In the genomic region with DNA sequence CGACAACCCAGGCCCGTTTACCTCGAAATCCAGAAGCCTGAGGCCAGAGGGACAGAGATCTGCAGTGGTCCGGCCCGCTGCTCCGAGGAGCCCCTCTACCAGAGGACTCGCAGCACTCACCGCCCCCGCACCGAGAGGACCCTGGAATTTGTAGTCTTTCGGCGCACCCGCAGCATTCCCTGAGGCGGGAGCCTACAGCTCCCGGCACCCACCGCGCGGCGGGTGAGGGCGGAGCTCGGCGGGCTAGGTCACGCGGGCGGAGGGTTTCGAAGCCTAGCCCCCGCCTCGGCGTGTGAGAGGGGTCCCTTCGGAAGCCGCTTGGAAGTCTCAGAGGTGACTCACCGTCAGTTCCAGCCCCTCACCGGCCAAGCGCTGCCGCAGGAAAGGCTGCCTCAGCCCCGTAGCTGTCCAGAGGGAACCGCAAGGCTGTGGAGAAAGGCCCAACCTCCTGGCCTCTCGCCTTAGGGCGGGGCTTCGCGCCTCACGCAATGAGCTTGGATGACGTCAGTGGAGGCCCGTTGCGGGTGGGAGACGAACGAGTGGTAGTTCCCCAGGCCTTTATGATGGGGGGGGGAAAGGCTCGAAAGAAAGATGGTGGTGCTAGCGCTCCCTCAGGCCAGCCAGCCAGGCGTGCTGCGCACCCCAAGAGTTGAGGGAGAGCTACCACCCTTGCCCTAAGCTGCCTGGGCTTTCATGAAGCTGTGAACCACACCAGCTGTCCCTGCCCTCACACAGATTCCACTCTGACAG, we compare ENCODE assay signal across 8 mouse cellular contexts. TPM values are rescaled to one million over a fixed set of nuclear protein-coding genes. Genes with fewer than 3 reads are reported as not detected.
DNase-seq lines count a peak whose midpoint lies in the region; ATAC-seq and TF ChIP-seq lines count a peak whose summit lies in the region.

A gene (minus strand): TSS at position 483 of the 750 bp plus-strand sequence.

- peak; percentile 97 to 98 for DNase-seq in B cell, adult 2 months
- DNase-seq in brain, adult 2 months (ENCODE audit: low read depth, low spot score), result peak; percentile 97
- DNase-seq in liver, adult 2 months (ENCODE audit: extremely low read depth, low read depth, low spot score), result peak; percentile 79
- peak; percentile 97 for DNase-seq in splenic B cell, adult 2 months (ENCODE audit: low read depth, low spot score)

- H3ac ChIP-seq in myocyte (ENCODE audit: control insufficient read depth, insufficient read length), result peak within 1 kb of the TSS; percentile 67

- H3K9ac ChIP-seq in heart, embryonic 11.5 days (ENCODE audit: low read depth, low read length), result peak within 1 kb of the TSS; percentile 93
- H3K9ac ChIP-seq in kidney, embryonic 16.5 days (replicated peaks; ENCODE audit: low read length), result peak within 1 kb of the TSS; percentile 78
- H3K9ac ChIP-seq in liver, adult 2 months (ENCODE audit: low read depth, low read length), result peak within 1 kb of the TSS; percentile 87

- no peaks in the 10 kb centered on the region for H3K27me3 ChIP-seq in heart, embryonic 11.5 days (ENCODE audit: control insufficient read depth, insufficient read depth, low read length)
- no peaks in the 10 kb centered on the region for H3K27me3 ChIP-seq in kidney, embryonic 16.5 days (ENCODE audit: insufficient read depth, low read length)
- H3K27me3 ChIP-seq in liver, adult 2 months (ENCODE audit: control insufficient read depth, insufficient read depth, low read length), result no peaks in the 10 kb centered on the region
- no peaks in the 10 kb centered on the region for H3K27me3 ChIP-seq in myocyte (ENCODE audit: control insufficient read depth, insufficient read depth, insufficient read length)
- no peaks in the 10 kb centered on the region for H3K27me3 ChIP-seq in splenic B cell, adult 2 months (ENCODE audit: control insufficient read depth, insufficient read depth, low read length, poor library complexity, severe bottlenecking)

- TF ChIP-seq CTCF in liver, adult 2 months (IDR thresholded peaks at IDR 0.05; ENCODE audit: low read depth, low read length), result no peak

- H3K36me3 ChIP-seq in heart, embryonic 11.5 days (ENCODE audit: control insufficient read depth, insufficient read depth, low read length), result no peaks in the 10 kb centered on the region
- no peaks in the 10 kb centered on the region for H3K36me3 ChIP-seq in kidney, embryonic 16.5 days (ENCODE audit: insufficient read depth, low read length)
- H3K36me3 ChIP-seq in liver, adult 2 months (ENCODE audit: control insufficient read depth, insufficient read depth, low read length), result peaks cover 2% of the 10 kb centered on the region; the same call in 1 of the 2 replicates
- no peaks in the 10 kb centered on the region for H3K36me3 ChIP-seq in myocyte (ENCODE audit: control insufficient read depth, insufficient read depth)
- no peaks in the 10 kb centered on the region for H3K36me3 ChIP-seq in splenic B cell, adult 2 months (ENCODE audit: control insufficient read depth, insufficient read depth, low read length, poor library complexity, severe bottlenecking)

- peak within 1 kb of the TSS; percentile 90 for H3K4me2 ChIP-seq in heart, embryonic 11.5 days
- peak within 1 kb of the TSS; percentile 76 for H3K4me2 ChIP-seq in kidney, embryonic 16.5 days (replicated peaks; ENCODE audit: low read depth, low read length)
- peak within 1 kb of the TSS; percentile 84 for H3K4me2 ChIP-seq in myocyte (ENCODE audit: low read depth)

- TF ChIP-seq POLR2A in liver, adult 2 months (IDR thresholded peaks at IDR 0.05; ENCODE audit: extremely low read depth, insufficient read depth, low read length), result 0 out of 2 replicates have a peak, but pooled peaks have one; percentile 46
- no peak for TF ChIP-seq POLR2A in myocyte (IDR thresholded peaks at IDR 0.05; ENCODE audit: insufficient read length, low read depth)

- under 1% methylated on average over 51 of the region's 51 CpGs for WGBS in heart, embryonic 11.5 days (ENCODE audit: insufficient replicate concordance)
- WGBS in kidney, embryonic 16.5 days, result under 1% methylated on average over 51 of the region's 51 CpGs
- 1% methylated on average over 51 of the region's 51 CpGs for WGBS in liver, adult 2 months

- peaks cover 18% of the 10 kb centered on the region for H3K79me2 ChIP-seq in liver, adult 2 months (ENCODE audit: control insufficient read depth, insufficient read depth, low read length)
- H3K79me2 ChIP-seq in myocyte (ENCODE audit: control insufficient read depth, insufficient read depth), result peaks cover 45% of the 10 kb centered on the region

- peaks cover 29% of the 10 kb centered on the region for H3K4me1 ChIP-seq in heart, embryonic 11.5 days (ENCODE audit: control insufficient read depth, insufficient read depth, low read length)
- peaks cover 33% of the 10 kb centered on the region for H3K4me1 ChIP-seq in kidney, embryonic 16.5 days (ENCODE audit: insufficient read depth, low read length)
- H3K4me1 ChIP-seq in liver, adult 2 months (ENCODE audit: control insufficient read depth, insufficient read depth, low read length), result peaks cover 16% of the 10 kb centered on the region

- H3K4me3 ChIP-seq in heart, embryonic 11.5 days (ENCODE audit: low read depth, low read length), result peak within 1 kb of the TSS; percentile 88
- peak within 1 kb of the TSS; percentile 57 for H3K4me3 ChIP-seq in kidney, embryonic 16.5 days (ENCODE audit: low read length)
- H3K4me3 ChIP-seq in liver, adult 2 months (ENCODE audit: insufficient read depth, low read depth, low read length), result peak within 1 kb of the TSS; percentile 85
- peak within 1 kb of the TSS; percentile 96 for H3K4me3 ChIP-seq in myocyte

- H3K9me3 ChIP-seq in heart, embryonic 11.5 days (replicated peaks; ENCODE audit: control insufficient read depth, low read length), result no peaks in the 10 kb centered on the region
- no peaks in the 10 kb centered on the region for H3K9me3 ChIP-seq in kidney, embryonic 16.5 days (ENCODE audit: low read length)

- H3K27ac ChIP-seq in heart, embryonic 11.5 days (ENCODE audit: low read depth, low read length), result peak within 1 kb of the TSS; percentile 99
- H3K27ac ChIP-seq in kidney, embryonic 16.5 days (ENCODE audit: low read length), result peak within 1 kb of the TSS; percentile 98
- peak within 1 kb of the TSS; percentile 95 for H3K27ac ChIP-seq in liver, adult 2 months (replicated peaks; ENCODE audit: insufficient read depth, low read depth, low read length)

- ATAC-seq in erythroblast, adult 5-6 weeks (replicated peaks; ENCODE audit: low FRiP score, poor library complexity, severe bottlenecking), result peak; percentile 96
- ATAC-seq in heart, embryonic 11.5 days (replicated peaks; ENCODE audit: insufficient number of reproducible peaks, low FRiP score, low TSS enrichment), result peak; percentile 97
- peak; percentile 98 for ATAC-seq in kidney, embryonic 16.5 days (ENCODE audit: low FRiP score, low TSS enrichment)

TF ChIP-seq in myocyte, 11 proteins besides CTCF, POLR2A, EP300 and RAD21:
- TF ChIP-seq MYOD1 (IDR thresholded peaks at IDR 0.05; ENCODE audit: control insufficient read depth in 1 of 3, insufficient read length in 2 of 3, low read depth in 2 of 3) (peak; percentile 25 to 67 (median 56)), CEBPB (IDR thresholded peaks at IDR 0.05; ENCODE audit: insufficient read depth, poor library complexity, severe bottlenecking) (no peak), SRF (IDR thresholded peaks at IDR 0.05; ENCODE audit: control insufficient read depth, insufficient read length, low read depth) (no peak), MYOG (IDR thresholded peaks at IDR 0.05; ENCODE audit: control insufficient read depth in 1 of 3, insufficient read depth in 1 of 3, insufficient read length in 2 of 3, low read depth in 2 of 3) (peak in 2 of 3 experiments; percentile 18 to 76), MAX (IDR thresholded peaks at IDR 0.05; ENCODE audit: low read depth) (no peak), POLR2AphosphoS2 (IDR thresholded peaks at IDR 0.05; ENCODE audit: insufficient read length, low read depth) (peak; percentile 16), TCF12 (IDR thresholded peaks at IDR 0.05; ENCODE audit: insufficient read depth, poor library complexity, severe bottlenecking) (no peak), E2F4 (IDR thresholded peaks at IDR 0.05; ENCODE audit: insufficient read depth) (no peak), USF1 (IDR thresholded peaks at IDR 0.05; ENCODE audit: low read depth) (peak; percentile 38)

RNA-seq across cellular contexts. Expression of the gene that starts here (rescaled TPM):
- total RNA-seq in erythroblast, adult 5-6 weeks (2015; ENCODE audit: low replicate concordance), result 2.5 and 4.0 TPM in 2 replicates
- total RNA-seq in erythroblast, adult 5-6 weeks (2017; ENCODE audit: low replicate concordance), result 2.1 and 3.2 TPM in 2 replicates
- polyA plus RNA-seq in heart, embryonic 11.5 days (2014; fragmentation: Nextera tagmentation; extraction: Ambion mirVana), result 113 and 118 TPM in 2 replicates
- polyA plus RNA-seq in kidney, embryonic 16.5 days (2015; fragmentation: Nextera tagmentation; extraction: Ambion mirVana), result 113 and 123 TPM in 2 replicates
- total RNA-seq in liver, adult 2 months (2014; rRNA removed), result 46.2 and 47.4 TPM in 2 replicates
- polyA plus RNA-seq in liver, adult 2 months (2012; rRNA removed), result 101 and 116 TPM in 2 replicates
- 44.9 TPM for polyA plus RNA-seq in myocyte (2012; fragmentation: generic; extraction: Trizol)

Comparison
In these comparisons a context has a peak if more than half of its experiments do, and no peak if none do; other contexts are left out.
1. Peak in every context shown above with its lines: DNase-seq, ATAC-seq, H3K4me3 ChIP-seq and H3K27ac ChIP-seq.